ENCODE assay signal across 20 mouse cellular contexts in genomic region chr16:34134628-34135027, GRCm38 (mm10).
DNase-seq lines count a peak whose midpoint lies in the region; TF ChIP-seq lines count a peak whose summit lies in the region.
"Had no signal": no experiment of that assay in that cellular context is flagged by ENCODE, and none has a peak within 500 bp of the region (broad histone marks: within the 10 kb centered on the region; RNA-seq: fewer than 3 reads in every experiment).

No protein-coding gene starts in this region.

- intact Hi-C loops in left cerebral cortex, adult 2 months (cut with DNase I) = loop anchor here (2.0 kb wide), 1 partner anchor 38 kb away; no protein-coding TSS in a partner anchor
- intact Hi-C loops in left cerebral cortex, postnatal 10 days (cut with DNase I) = no loop called here

- no peak overlapping the region for H3K4me3 ChIP-seq in layer of hippocampus, adult 2 months
- no peak overlapping the region for H3K4me3 ChIP-seq in left cerebral cortex, adult 2 months
- H3K4me3 ChIP-seq: embryonic facial prominence, embryonic 10.5 days; embryonic facial prominence, embryonic 12.5 days; forebrain, embryonic 13.5 days; forebrain, embryonic 15.5 days had no signal

- TF ChIP-seq CTCF in layer of hippocampus, adult 2 months (conservative IDR thresholded peaks at IDR 0.05) = no peak
- no peak for TF ChIP-seq CTCF in left cerebral cortex, adult 2 months (IDR thresholded peaks at IDR 0.05)

- peak overlapping the region; percentile 86 for H3K27ac ChIP-seq in layer of hippocampus, adult 2 months
- H3K27ac ChIP-seq in left cerebral cortex, adult 2 months = peak overlapping the region; percentile 65
- H3K27ac ChIP-seq: embryonic facial prominence, embryonic 10.5 days; embryonic facial prominence, embryonic 12.5 days; forebrain, embryonic 13.5 days; forebrain, embryonic 15.5 days had no signal

- DNase-seq in frontal cortex, adult 2 months (ENCODE audit: extremely low spot score in 1 of 2, low spot score in 1 of 2) = peak; percentile 43 to 65
- no peak for DNase-seq in frontal cortex, postnatal 25 days (ENCODE audit: low spot score in 2 of 2)
- no peak for DNase-seq in layer of hippocampus, adult 2 months (ENCODE audit: low spot score in 2 of 2)
- DNase-seq in layer of hippocampus, adult 11-12 months (ENCODE audit: low spot score) = no peak
- DNase-seq in left cerebral cortex, adult 2 months (ENCODE audit: extremely low spot score in 1 of 2, low spot score in 2 of 2) = no peak
- DNase-seq in left cerebral cortex, postnatal 10 days (ENCODE audit: extremely low spot score in 1 of 2, low spot score in 2 of 2) = no peak
- DNase-seq in telencephalon, adult 2 months (ENCODE audit: low read depth, low spot score) = peak; percentile 91
- no peak for DNase-seq in spleen, postnatal 14 days (ENCODE audit: low spot score in 2 of 2)
- DNase-seq: adrenal gland, adult 2 months; adrenal gland, postnatal 10 days; adrenal gland, postnatal 25 days; cerebellum, adult 11-12 months; cerebellum, adult 2 months; cerebellum, adult 9-10 months; cerebellum, postnatal 10 days; cerebellum, postnatal 25 days had no signal

Comparison
In these comparisons a context has a peak if more than half of its experiments do, and no peak if none do; other contexts are left out.
1. DNase-seq: peak in frontal cortex, adult 2 months (2 of 2) and telencephalon, adult 2 months (single experiment); none in frontal cortex, postnatal 25 days (0 of 2), layer of hippocampus, adult 2 months (0 of 2), layer of hippocampus, adult 11-12 months (single experiment), left cerebral cortex, adult 2 months (0 of 2), left cerebral cortex, postnatal 10 days (0 of 2) and spleen, postnatal 14 days (0 of 2).